Mouse (Mus musculus): ENCODE data around the gene Supt4a.

The Supt4a gene

DNA sequence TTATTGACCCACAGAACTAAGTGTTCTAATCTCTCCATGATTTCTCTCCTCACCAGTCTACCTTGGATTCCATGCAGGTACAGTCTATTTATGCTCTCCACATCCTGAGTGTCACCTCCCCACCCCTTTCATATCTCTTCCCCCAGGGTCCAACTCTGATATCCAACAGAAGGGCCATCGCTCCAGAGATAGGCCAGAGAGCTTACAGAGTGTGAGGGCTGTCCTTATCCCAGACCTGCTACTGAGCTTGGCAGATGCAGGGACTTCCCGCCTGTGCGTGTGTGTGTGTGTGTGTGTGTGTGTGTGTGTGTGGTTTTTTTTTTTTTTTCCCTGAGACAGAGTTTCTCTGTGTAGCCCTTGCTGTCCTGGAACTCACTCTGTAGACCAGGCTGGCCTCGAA lies 31.4 kb downstream of the Supt4a start:
- no peak for DNase-seq (ENCODE audit: low read depth, low spot score)

DNA sequence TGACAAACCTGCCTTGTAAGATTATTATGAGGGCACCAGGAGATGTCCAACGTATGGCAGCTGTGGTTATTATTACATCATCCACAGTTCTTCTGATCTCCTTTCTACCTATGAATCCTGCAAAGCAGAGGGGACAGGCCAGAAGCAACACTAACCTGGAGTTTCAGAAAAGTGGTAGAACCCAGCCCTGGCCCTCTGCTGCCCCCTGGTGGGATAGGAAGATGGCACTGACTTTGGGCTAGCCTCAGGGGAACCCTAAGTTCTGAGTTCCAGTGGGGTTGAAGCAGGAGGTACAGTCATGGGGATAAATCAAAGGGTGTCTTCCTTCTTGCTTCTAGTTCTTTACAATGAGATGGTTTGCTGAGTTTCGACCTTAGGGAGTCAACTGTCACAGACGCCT lies 33.6 kb downstream of the Supt4a start:
- DNase-seq (ENCODE audit: low read depth, low spot score) = no peak

DNA sequence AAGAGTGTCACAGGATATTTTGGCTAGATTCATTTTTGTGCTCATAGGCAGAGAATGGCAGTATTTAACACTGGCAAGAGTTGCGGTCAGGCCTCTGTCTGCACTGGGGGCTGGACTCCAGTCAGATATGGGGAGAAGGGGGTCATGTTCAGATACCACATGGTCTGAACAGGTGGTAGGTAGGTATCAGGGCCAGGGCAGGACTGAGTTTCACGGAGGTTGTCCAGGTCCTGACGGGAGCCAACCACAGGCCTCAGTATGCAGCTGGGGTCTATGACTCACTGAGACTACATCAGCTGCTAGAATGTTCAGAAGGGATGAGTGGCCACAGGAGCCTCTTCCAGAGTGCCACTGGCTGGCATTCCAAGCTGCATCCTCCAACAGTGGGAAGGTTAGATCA lies 35.0 kb downstream of the Supt4a start:
- no peak for DNase-seq (ENCODE audit: low read depth, low spot score)

DNA sequence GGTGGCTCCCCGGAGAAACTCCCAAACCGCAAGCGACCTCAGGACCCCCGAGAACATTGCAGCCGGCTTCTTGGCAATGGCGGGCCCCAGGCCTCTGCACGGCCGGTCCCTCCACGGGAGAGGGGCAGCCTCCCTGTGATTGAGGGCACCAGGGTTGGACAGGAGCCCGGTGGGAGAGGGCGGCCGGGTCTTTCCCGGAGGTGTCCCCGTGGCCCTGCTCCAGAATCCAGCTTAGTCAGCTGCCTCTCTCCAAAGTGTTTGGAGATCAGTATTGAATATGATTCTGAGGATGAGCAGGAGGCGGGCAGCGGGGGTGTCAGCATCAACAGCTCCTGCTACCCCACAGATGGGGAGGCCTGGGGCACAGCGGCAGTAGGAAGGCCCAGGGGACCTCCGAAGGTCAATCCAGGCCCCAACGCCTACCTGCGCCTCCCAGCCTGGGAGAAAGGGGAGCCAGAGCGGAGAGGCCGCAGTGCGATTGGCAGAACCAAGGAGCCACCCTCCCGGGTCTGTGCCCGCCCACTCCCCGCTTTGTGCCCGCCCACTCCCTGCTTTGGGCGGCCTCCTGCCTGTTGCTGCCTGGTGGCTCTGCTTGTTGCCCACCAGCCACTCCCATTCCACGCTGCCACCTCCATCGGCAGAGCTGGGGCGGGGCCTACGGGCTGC lies 40.9 kb downstream of the Supt4a start:
- peak; percentile 58 for DNase-seq (ENCODE audit: low read depth, low spot score)

DNA sequence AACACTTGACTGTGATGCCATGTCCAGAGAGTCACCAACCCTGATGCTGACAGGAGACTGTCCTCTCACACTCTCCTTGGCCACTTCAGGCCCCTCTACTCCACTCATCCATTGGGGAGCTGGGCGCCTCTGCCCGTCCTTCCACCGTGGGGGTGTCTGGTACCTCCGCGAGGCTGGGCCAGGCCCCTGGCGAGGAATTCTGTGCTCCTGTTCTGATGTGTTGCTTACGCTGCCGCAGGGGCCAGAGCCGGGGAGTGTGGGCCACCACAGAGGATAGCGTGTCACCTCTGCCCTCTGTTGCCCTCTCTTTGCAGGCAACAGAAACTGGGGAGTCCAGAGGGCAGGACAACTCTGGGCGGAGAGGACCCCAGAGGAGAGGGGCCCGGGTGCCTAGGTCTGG lies 41.6 kb downstream of the Supt4a start:
- DNase-seq (ENCODE audit: low read depth, low spot score) = no peak

DNA sequence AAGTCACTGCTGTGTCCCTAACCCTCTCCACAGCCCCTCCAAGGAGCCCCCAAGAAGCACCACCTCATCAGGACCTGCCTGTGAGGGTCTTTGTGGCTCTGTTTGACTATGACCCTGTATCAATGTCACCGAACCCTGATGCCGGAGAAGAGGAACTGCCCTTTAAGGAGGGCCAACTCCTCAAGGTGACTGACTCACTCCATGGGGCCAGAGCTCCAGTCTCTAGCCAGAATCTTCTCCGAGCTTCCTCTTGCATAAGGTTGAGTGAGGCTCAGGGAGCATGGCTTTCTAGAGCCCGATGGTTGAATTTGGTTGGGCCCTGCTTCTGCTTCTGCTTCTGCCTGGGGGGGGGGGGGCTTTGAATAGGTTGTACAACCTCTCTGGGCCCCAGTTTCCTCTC lies 42.0 kb downstream of the Supt4a start:
- DNase-seq (ENCODE audit: low read depth, low spot score) = no peak

DNA sequence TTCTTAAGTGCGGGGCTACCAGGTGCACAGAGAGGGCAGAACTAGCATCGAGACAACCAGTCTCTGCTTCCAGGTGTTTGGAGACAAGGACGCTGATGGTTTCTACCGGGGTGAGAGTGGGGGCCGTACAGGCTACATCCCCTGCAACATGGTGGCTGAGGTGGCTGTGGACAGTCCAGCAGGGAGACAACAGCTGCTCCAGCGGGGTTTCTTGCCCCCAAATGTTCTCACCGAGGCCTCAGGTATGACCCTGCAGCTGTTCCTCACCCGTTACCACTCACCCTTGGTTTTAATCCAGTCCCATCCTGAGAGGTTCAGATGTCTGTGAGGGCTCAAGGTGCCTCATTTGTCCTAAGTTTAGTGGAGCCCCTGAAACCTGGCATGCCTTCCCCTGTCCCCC lies 42.8 kb downstream of the Supt4a start:
- no peak for DNase-seq (ENCODE audit: low read depth, low spot score)

DNA sequence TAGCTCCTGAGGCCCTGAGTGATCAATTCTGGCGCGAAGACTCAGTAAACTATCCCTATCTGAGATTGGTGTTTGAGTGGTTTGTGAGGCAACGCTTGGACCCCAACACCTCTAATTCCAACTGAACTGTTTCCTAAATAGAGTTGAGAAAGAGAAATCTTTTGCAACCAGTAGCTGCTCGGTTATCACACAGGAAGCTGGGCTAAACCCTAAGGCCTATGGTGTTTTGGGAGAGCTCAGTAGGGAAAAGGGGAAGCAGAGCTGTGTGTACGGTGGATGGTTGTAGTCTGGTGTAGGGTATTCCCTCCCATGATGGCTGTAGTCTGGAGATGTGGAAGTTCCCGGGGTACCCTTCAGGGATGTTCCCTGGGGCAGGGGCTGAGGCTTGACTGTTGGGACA lies 52.7 kb downstream of the Supt4a start:
- DNase-seq (ENCODE audit: low read depth, low spot score) = no peak

All from embryo, embryonic 11.5 days (tissue).